In genomic region chr19:26143539-26143938, GRCm38 (mm10) we compare ENCODE assay signal across 32 mouse cellular contexts.
"Had no signal": no experiment of that assay in that cellular context is flagged by ENCODE, and none has a peak within 500 bp of the region (broad histone marks: within the 10 kb centered on the region; RNA-seq: fewer than 3 reads in every experiment).

No protein-coding gene starts in this region.

- H3K9ac ChIP-seq: limb, embryonic 12.5 days; limb, embryonic 13.5 days; limb, embryonic 15.5 days; liver, embryonic 12.5 days; liver, embryonic 13.5 days; liver, embryonic 14.5 days; liver, embryonic 15.5 days; liver, postnatal 0 days; lung, embryonic 14.5 days; lung, embryonic 15.5 days; midbrain, embryonic 12.5 days; midbrain, embryonic 13.5 days; midbrain, embryonic 15.5 days; neural tube, embryonic 12.5 days had no signal

- H3K9me3 ChIP-seq: limb, embryonic 10.5 days; limb, embryonic 12.5 days; limb, embryonic 13.5 days; limb, embryonic 15.5 days; liver, embryonic 12.5 days; liver, embryonic 13.5 days; liver, embryonic 15.5 days; lung, embryonic 15.5 days; midbrain, embryonic 10.5 days; midbrain, embryonic 12.5 days; midbrain, embryonic 13.5 days; midbrain, embryonic 15.5 days; neural tube, embryonic 12.5 days had no signal

- H3K4me1 ChIP-seq: limb, embryonic 10.5 days; limb, embryonic 12.5 days; limb, embryonic 13.5 days; limb, embryonic 15.5 days; liver, embryonic 12.5 days; liver, embryonic 13.5 days; liver, embryonic 15.5 days; lung, embryonic 15.5 days; megakaryocyte, embryonic 14.5 days; midbrain, embryonic 15.5 days; neural tube, embryonic 12.5 days had no signal

- H3K36me3 ChIP-seq: limb, embryonic 10.5 days; limb, embryonic 12.5 days; limb, embryonic 13.5 days; limb, embryonic 15.5 days; liver, embryonic 12.5 days; liver, embryonic 13.5 days; liver, embryonic 15.5 days; lung, embryonic 15.5 days; midbrain, embryonic 10.5 days; midbrain, embryonic 12.5 days; midbrain, embryonic 13.5 days; midbrain, embryonic 15.5 days; neural tube, embryonic 12.5 days had no signal

- H3K4me2 ChIP-seq: limb, embryonic 12.5 days; limb, embryonic 13.5 days; limb, embryonic 15.5 days; liver, embryonic 11.5 days; liver, embryonic 12.5 days; liver, embryonic 13.5 days; liver, embryonic 15.5 days; lung, embryonic 14.5 days; lung, embryonic 15.5 days; midbrain, embryonic 11.5 days; midbrain, embryonic 12.5 days; midbrain, embryonic 13.5 days; midbrain, embryonic 15.5 days; neural tube, embryonic 12.5 days had no signal

- H3K4me3 ChIP-seq: limb, embryonic 10.5 days; limb, embryonic 12.5 days; limb, embryonic 13.5 days; limb, embryonic 15.5 days; liver, embryonic 12.5 days; liver, embryonic 13.5 days; liver, embryonic 15.5 days; lung, embryonic 15.5 days; megakaryocyte, embryonic 14.5 days; midbrain, embryonic 10.5 days; midbrain, embryonic 12.5 days; midbrain, embryonic 13.5 days; midbrain, embryonic 15.5 days; myocyte; neural tube, embryonic 12.5 days had no signal

- DNase-seq: left cerebral cortex, postnatal 4 days; liver; liver, embryonic 13.5 days; liver, postnatal 0 days; lung, adult 18-20 months; lung, adult 2 months; lung, embryonic 14.5 days; lung, postnatal 10 days; lung, postnatal 14 days; lung, postnatal 36 days; lung, postnatal 4 days; midbrain, embryonic 14.5 days had no signal

- ATAC-seq: liver, embryonic 12.5 days; liver, postnatal 0 days; lung, postnatal 0 days; midbrain, embryonic 13.5 days; midbrain, embryonic 15.5 days; midbrain, embryonic 16.5 days had no signal

- H3K27me3 ChIP-seq: limb, embryonic 12.5 days; limb, embryonic 13.5 days; limb, embryonic 15.5 days; liver, embryonic 12.5 days; liver, embryonic 13.5 days; liver, embryonic 15.5 days; lung, embryonic 15.5 days; megakaryocyte, embryonic 14.5 days; midbrain, embryonic 12.5 days; midbrain, embryonic 13.5 days; midbrain, embryonic 15.5 days; neural tube, embryonic 12.5 days had no signal

- H3K27ac ChIP-seq: limb, embryonic 10.5 days; limb, embryonic 12.5 days; limb, embryonic 13.5 days; limb, embryonic 15.5 days; liver, embryonic 12.5 days; liver, embryonic 13.5 days; liver, embryonic 14.5 days; liver, embryonic 15.5 days; lung, embryonic 15.5 days; macrophage; midbrain, embryonic 10.5 days; midbrain, embryonic 12.5 days; midbrain, embryonic 13.5 days; midbrain, embryonic 15.5 days; neural tube, embryonic 12.5 days had no signal
